Mouse (Mus musculus): ENCODE results near the gene Kcne1l.

The Kcne1l gene

DNA sequence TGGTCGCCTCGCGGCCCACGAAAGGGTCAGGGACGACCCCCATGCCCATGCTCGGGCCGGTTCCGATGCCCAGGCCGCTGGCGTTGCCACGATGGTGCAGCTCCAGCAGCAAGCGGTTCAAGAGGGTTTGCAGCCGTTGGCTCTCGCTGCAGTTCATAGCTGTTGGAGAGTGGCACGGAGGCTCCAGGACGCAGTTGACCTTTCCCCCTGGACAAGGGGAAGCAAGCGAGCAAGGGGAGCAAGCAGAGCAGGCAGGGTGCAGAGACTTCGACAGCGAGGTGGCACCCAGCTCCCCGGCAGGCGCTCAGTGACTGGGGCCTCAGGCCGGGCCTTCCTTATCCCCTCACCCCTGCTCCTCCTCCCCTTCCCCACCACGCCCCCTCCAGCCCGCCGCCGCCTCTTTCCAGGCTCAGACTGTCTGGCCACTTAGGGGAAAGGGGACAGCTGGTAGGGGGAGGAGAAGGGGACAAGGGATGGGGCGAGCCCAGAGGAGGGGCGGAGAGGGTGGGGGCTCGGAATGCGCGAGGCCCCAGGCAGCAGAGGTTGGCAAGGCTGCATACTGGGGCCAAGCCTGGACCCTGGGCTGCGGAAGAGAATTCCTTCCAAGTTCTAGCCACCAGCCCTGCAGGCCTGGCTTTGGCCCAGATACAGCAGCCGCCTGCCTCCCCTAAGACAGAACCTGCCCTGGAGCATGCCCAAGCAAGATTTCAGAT lies at the start of gene Kcne1l:
TSS of gene Kcne1l (minus strand) at position 426 of the 713 bp plus-strand sequence.
- no peak for DNase-seq (ENCODE audit: low read depth)

DNA sequence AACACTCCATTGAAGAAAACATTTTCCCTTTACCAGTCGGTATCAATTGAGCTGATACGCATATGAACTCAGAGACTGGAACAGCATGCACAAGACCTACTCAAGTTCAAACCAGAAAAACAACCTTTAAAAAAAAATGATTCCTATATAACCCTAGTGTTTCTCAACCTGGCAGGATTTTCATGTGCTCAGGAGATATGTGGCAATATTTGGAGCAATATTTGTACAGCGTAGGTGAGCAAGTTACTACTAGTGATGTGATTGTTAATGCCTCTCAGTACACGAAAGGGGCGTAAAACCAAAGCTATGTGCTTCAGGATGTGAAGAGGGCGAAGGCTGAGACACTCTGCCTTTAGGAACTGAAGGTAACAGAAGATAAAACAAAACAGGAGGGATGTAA lies 30.1 kb upstream of the Kcne1l start:
- DNase-seq (ENCODE audit: low read depth): no peak

- DNase-seq (ENCODE audit: low read depth): no peak
Observed at GRCm38 (mm10) chrX:142335502-142335901, 29.4 kb upstream of the Kcne1l start.

GRCm38 (mm10) chrX:142325760-142326159 lies 19.7 kb upstream of the Kcne1l start:
- no peak for DNase-seq (ENCODE audit: low read depth)

GRCm38 (mm10) chrX:142316106-142316505 lies 10.0 kb upstream of the Kcne1l start:
- DNase-seq (ENCODE audit: low read depth): peak; percentile 29

DNA sequence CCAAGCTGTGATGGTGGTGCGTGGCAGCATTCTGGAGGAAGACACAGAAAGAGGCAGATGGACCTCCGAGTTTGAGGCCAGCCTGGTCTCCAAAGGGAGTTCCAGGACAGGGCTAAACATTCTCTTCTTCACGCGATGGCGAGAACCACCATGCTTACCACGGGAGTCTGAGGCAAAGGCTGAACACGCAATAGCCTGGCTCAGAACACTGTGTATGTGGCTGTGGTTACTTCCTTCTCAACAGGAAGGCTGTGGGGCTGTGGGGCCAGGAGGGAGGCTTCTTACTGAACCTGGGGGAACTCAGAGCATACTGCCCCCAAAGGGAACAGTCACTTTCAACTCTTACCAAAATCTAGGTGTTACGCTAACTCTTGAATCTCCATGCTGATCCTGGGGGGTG lies 9.2 kb upstream of the Kcne1l start:
- DNase-seq (ENCODE audit: low read depth): no peak

DNA sequence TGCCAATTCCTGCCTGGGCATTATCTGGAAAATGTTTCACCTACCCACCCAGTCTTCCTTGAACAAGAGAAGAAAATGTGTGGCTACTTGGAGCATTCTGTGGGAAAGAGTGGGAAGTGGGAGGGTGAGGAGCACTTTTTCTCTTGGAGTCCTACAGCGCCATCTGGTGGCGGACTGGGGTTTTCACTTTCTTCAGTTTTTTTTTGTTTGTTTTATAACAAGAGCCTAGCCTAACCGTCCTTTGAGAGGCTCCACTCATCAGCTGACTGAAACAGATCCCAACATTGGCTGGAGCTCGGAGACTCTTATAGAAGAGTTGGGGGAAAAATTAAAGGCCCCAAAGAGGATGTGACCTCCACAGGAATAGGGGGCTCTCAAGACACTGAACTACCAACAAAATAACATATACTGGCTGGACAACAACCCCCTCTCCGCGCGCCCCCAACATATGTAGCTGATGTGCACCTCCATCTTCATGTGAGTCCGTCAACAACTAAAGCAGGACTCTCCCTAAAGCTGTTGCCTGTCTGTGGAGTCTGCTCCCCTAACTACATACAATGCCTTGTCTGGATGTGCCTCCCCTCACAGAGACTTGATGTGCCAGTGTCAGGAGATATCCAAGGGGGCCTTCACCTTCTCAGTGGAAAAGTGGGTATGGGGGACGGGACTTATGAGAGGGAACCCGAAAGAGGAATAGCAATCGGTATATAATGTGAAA lies 8.4 kb upstream of the Kcne1l start:
- DNase-seq (ENCODE audit: low read depth): peak; percentile 22

DNA sequence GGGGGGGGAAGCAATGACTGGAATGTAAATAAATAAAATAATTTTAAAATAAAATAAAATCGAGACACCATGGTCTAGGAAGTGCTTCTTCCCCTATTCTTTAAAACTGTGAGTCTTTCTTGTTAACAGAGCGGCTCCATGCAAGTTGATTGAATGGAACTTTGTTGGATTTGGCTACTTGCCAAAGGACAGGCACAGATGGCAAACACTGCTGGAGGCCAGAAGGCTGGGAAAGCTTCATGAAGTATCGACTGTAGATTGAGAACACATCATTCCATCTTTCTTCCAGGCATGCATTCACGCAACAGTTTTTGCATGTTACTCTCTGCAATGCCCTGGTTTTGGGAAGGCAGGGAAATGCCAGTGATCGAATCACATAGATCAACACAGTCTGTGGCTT lies 4.3 kb upstream of the Kcne1l start:
- DNase-seq (ENCODE audit: low read depth): no peak

DNA sequence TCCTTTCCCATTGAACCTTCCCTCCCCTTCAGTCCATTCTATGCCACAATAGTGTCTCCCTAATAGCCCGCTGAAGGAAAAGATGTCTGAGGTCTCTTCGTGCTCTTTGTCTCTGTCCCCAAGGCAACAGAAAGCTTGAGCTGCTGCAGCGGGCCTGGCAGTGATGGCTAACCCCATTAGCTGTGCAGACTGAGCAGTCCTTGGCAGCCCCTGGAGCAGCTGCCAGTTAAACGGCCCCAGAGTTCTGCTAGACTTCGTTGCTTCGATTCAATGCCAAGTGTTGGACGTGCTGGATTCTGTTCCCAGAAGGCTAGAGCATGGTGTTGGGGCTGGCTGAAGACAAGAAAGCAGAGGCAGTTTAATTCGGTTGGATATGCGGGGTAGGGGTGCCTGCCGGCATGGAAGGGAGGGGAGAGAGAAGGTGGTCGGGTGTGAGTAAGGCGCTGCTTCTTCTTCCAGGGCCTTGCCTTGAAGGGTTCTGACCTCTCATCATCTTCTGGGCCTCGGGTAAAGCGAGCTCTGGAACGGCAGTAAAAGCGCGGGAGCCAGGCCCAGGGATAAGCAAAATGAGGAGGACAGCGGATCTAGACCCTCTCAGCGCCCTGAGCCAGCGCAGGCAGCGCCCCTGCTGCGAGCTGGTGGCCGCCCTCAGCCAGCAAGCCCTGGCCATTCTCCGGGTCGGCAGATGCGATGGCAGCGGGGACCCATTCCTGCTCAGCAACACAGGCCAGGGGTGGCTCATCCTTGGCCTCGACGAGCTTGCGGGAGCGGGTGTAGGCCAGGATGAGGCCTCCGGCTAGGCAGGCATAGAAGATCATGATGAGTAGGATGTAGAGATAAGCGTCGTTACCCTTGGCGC lies 855 bp downstream of the Kcne1l start:
- DNase-seq (ENCODE audit: low read depth): no peak

DNA sequence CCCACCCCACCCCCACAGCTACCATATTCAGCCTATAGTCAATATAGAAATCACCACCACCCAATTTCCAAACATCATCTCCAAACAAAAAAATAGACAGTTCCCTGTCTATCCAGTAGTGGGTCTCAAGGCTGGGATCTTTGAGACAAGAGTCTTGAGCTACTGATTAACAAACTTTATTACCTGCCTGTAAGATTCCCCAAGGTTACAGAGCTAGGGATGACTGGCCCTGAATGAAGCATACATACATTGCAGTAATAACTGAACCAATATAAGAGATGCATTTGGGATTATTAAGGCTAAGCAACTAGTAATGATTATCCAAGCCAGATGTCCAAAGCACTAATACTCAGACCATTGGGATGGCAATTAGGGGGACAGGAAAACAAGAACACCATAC lies 1.5 kb downstream of the Kcne1l start:
- DNase-seq (ENCODE audit: low read depth): no peak

DNA sequence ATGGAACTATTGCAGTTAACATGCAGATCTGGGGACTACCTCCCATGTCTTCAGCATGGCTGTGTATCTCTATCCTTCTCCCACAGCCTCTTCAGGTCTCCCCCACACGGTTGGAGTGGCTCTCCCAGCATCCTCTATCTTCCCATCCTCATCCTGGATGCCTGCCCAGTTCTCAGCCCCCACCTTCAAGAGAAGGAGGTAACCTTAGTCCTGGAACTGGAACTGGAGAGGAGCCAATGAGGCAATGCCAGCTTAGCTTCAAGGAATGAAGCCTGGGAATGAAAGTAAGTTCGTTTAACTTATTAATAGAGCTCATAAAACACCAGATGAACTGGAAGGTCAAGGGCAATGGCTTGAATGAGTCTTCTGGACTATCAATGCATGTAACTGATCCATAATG lies 2.6 kb downstream of the Kcne1l start:
- no peak for DNase-seq (ENCODE audit: low read depth)

- no peak for DNase-seq (ENCODE audit: low read depth)
Observed at GRCm38 (mm10) chrX:142285905-142286304, 20.2 kb downstream of the Kcne1l start.

GRCm38 (mm10) chrX:142276573-142276972 lies 29.5 kb downstream of the Kcne1l start:
- no peak for DNase-seq (ENCODE audit: low read depth)

DNA sequence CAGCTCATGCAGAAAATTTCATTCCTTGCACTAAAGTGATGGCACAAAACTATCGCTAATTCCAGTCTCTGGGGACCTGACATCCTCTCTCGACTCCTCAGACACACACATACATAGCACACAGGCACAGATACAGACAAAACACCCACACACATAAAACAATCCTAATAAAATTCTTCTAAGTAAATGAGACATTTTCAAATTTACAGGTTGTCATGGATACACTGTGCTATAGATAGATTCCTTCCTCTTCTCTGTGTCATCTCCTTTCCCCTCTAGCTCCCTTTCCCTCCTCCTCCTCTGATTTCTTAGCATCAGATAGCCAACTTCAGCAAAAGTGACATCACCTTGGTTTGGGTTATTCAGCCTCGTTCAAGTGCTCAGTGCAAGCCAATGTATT lies 30.1 kb downstream of the Kcne1l start:
- DNase-seq (ENCODE audit: low read depth): no peak

All from fibroblast of lung, adult 2 months (primary cell).